Mouse (Mus musculus): Measurements from ENCODE around the gene Wwox. TPM values are rescaled to one million over a fixed set of nuclear protein-coding genes. Genes with fewer than 3 reads are reported as not detected.

Wwox gene
- polyA plus RNA-seq, 1 experiment = 12.4 TPM

DNA sequence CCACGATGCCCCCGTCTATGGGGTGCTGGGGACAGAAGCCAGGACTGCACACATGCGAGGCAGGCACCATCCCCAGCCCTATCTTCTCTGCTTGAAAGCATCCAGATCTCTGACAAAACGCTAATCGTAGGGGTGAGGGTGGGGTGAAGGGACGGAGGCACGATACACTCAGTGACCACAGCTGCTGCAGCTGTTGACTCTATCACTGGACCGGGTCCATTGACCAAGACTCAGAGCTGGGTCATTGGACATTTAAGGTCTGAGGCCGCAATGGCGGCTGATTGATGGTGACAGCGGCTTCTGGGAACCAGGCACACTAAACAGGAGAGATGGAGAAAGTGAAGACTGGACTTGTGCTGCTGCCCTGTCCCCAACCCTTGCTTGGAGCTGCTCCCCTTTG, 768.0 kb downstream of the Wwox start:
- H3K4me3 ChIP-seq (ENCODE audit: insufficient read depth, low read length) = no peak overlapping the region
- no peak overlapping the region for H3K27ac ChIP-seq (ENCODE audit: insufficient read depth, low read depth, low read length)
- no peaks in the 10 kb centered on the region for H3K4me1 ChIP-seq (ENCODE audit: control insufficient read depth, insufficient read depth, low read length)
- TF ChIP-seq CTCF (IDR thresholded peaks at IDR 0.05; ENCODE audit: low read depth, low read length) (no peak), POLR2A (IDR thresholded peaks at IDR 0.05; ENCODE audit: borderline replicate concordance, low read depth, low read length) (no peak)

- no peaks in the 10 kb centered on the region for H3K4me1 ChIP-seq (ENCODE audit: control insufficient read depth, insufficient read depth, low read length)
- H3K4me3 ChIP-seq (ENCODE audit: insufficient read depth, low read length) = no peak overlapping the region
- TF ChIP-seq POLR2A (IDR thresholded peaks at IDR 0.05; ENCODE audit: borderline replicate concordance, low read depth, low read length) = no peak
- TF ChIP-seq CTCF (IDR thresholded peaks at IDR 0.05; ENCODE audit: low read depth, low read length) = no peak
- no peak overlapping the region for H3K27ac ChIP-seq (ENCODE audit: insufficient read depth, low read depth, low read length)
These were observed 769.1 kb downstream of the Wwox start for GRCm38 (mm10) chr8:115208415-115209192.

DNA sequence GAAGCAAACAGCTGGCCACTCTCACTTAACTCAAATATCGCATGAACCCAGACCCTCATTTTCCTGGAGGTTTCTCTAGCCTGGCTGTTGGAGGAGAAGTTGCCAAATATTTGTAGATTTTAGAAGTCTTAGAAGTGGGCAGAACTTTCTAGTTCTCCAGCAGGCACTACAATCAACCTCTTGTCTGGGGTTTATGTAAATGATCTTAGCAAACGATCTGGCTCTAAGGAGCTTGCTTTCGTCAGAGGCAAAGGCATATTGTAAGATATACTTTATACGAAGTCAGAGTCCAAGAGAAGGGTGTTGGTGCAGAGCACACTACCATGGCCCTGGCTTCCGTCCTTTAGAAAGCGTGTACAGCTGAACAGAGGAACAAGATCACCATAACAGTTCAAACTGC, 770.6 kb downstream of the Wwox start:
- Histone ChIP-seq H3K27ac (ENCODE audit: insufficient read depth, low read depth, low read length) (no peak overlapping the region), H3K4me3 (ENCODE audit: insufficient read depth, low read length) (no peak overlapping the region)

GRCm38 (mm10) chr8:115213126-115213525, 773.7 kb downstream of the Wwox start:
- H3K4me1 ChIP-seq (ENCODE audit: control insufficient read depth, insufficient read depth, low read length) = no peaks in the 10 kb centered on the region
- no peak overlapping the region for H3K4me3 ChIP-seq (ENCODE audit: insufficient read depth, low read length)
- no peak overlapping the region for H3K27ac ChIP-seq (ENCODE audit: insufficient read depth, low read depth, low read length)
- TF ChIP-seq CTCF (IDR thresholded peaks at IDR 0.05; ENCODE audit: low read depth, low read length) (no peak), POLR2A (IDR thresholded peaks at IDR 0.05; ENCODE audit: borderline replicate concordance, low read depth, low read length) (no peak)

More for the DNA sequence above, 770.6 kb downstream of the Wwox start:
- TF ChIP-seq CTCF (IDR thresholded peaks at IDR 0.05; ENCODE audit: low read depth, low read length) (no peak), POLR2A (IDR thresholded peaks at IDR 0.05; ENCODE audit: borderline replicate concordance, low read depth, low read length) (no peak)
- no peaks in the 10 kb centered on the region for H3K4me1 ChIP-seq (ENCODE audit: control insufficient read depth, insufficient read depth, low read length)

GRCm38 (mm10) chr8:115214870-115215269, 775.4 kb downstream of the Wwox start:
- Histone ChIP-seq H3K4me1 (ENCODE audit: control insufficient read depth, insufficient read depth, low read length) (no peaks in the 10 kb centered on the region), H3K4me3 (ENCODE audit: insufficient read depth, low read length) (no peak overlapping the region), H3K27ac (ENCODE audit: insufficient read depth, low read depth, low read length) (no peak overlapping the region)
- TF ChIP-seq POLR2A (IDR thresholded peaks at IDR 0.05; ENCODE audit: borderline replicate concordance, low read depth, low read length) = no peak
- no peak for TF ChIP-seq CTCF (IDR thresholded peaks at IDR 0.05; ENCODE audit: low read depth, low read length)

DNA sequence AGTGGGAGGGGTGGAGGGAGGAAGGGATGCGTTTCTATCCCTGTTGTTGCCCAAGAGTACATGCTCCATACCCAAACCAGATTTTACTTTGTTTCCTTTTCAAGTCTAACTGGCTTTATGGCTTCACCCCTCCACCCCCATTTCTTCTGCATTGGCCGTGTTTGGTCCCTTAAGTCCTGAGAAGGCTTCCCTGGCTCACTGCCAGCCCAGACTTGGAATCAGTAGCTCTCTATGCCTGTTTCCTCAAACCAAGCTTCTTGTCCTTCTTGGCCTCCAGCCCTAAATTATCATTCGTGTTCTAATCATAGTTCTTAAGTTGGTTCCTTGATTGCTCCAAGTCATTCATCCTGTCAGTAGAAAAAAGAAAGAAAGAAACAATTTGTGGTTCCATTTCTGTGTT, 777.3 kb downstream of the Wwox start:
- no peak overlapping the region for H3K27ac ChIP-seq (ENCODE audit: insufficient read depth, low read depth, low read length)
- H3K4me3 ChIP-seq (ENCODE audit: insufficient read depth, low read length) = no peak overlapping the region
- no peaks in the 10 kb centered on the region for H3K4me1 ChIP-seq (ENCODE audit: control insufficient read depth, insufficient read depth, low read length)
- TF ChIP-seq CTCF (IDR thresholded peaks at IDR 0.05; ENCODE audit: low read depth, low read length) = no peak
- TF ChIP-seq POLR2A (IDR thresholded peaks at IDR 0.05; ENCODE audit: borderline replicate concordance, low read depth, low read length) = no peak

DNA sequence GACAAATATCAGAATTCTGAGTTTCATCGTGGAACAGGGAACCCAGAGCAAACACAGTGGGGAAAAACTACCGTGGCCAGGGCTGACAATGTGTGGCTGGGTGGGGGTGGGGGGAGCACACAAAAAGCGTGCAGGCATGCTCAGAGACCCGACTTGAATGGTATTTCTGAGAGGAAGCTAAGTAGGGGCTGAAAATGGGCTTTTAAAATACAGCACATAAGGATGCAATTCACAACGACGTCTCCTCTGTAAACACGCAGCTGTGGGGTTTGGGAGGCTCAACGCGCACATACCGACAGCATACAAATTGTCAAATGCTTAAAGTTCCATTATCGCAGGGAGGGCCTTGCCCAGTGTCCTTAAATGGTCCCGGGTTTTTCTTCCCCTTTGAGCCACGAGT, 783.1 kb downstream of the Wwox start:
- no peak for TF ChIP-seq CTCF (IDR thresholded peaks at IDR 0.05; ENCODE audit: low read depth, low read length)
- TF ChIP-seq POLR2A (IDR thresholded peaks at IDR 0.05; ENCODE audit: borderline replicate concordance, low read depth, low read length) = no peak
- Histone ChIP-seq H3K27ac (ENCODE audit: insufficient read depth, low read depth, low read length) (no peak overlapping the region), H3K4me3 (ENCODE audit: insufficient read depth, low read length) (no peak overlapping the region), H3K4me1 (ENCODE audit: control insufficient read depth, insufficient read depth, low read length) (no peaks in the 10 kb centered on the region)

GRCm38 (mm10) chr8:115226781-115227583, 787.5 kb downstream of the Wwox start:
- no peak for TF ChIP-seq POLR2A (IDR thresholded peaks at IDR 0.05; ENCODE audit: borderline replicate concordance, low read depth, low read length)
- no peak for TF ChIP-seq CTCF (IDR thresholded peaks at IDR 0.05; ENCODE audit: low read depth, low read length)
- H3K4me1 ChIP-seq (ENCODE audit: control insufficient read depth, insufficient read depth, low read length) = no peaks in the 10 kb centered on the region
- H3K27ac ChIP-seq (ENCODE audit: insufficient read depth, low read depth, low read length) = no peak overlapping the region
- H3K4me3 ChIP-seq (ENCODE audit: insufficient read depth, low read length) = no peak overlapping the region

DNA sequence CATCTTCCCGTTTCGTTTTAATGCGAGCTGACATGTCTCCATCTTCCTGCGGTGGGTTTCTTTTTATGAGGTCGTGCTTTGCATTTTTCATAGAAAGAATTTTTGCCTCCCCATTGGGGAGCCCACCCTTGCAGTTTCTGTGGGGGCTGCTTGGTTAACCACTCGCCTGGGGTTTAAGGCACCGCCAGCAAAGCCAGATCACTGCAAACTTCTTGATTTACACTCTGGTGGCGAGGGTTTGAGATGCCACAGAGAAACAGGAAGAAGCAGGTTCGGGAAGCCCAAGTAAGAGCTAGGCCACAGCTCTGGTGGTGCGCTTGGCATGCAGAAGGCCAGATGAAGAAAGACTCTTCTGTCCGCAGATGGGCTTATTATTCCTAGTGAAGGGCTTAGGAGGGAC, 789.4 kb downstream of the Wwox start:
- Histone ChIP-seq H3K4me1 (ENCODE audit: control insufficient read depth, insufficient read depth, low read length) (peaks cover 4% of the 10 kb centered on the region; the same call in 1 of the 2 replicates), H3K27ac (ENCODE audit: insufficient read depth, low read depth, low read length) (no peak overlapping the region), H3K4me3 (ENCODE audit: insufficient read depth, low read length) (no peak overlapping the region)
- TF ChIP-seq POLR2A (IDR thresholded peaks at IDR 0.05; ENCODE audit: borderline replicate concordance, low read depth, low read length) (no peak), CTCF (IDR thresholded peaks at IDR 0.05; ENCODE audit: low read depth, low read length) (no peak)

- Histone ChIP-seq H3K4me3 (ENCODE audit: insufficient read depth, low read length) (peak overlapping the region; percentile 22; the same call in 1 of the 2 replicates), H3K27ac (ENCODE audit: insufficient read depth, low read depth, low read length) (no peak overlapping the region), H3K4me1 (ENCODE audit: control insufficient read depth, insufficient read depth, low read length) (peaks cover 8% of the 10 kb centered on the region)
- TF ChIP-seq POLR2A (IDR thresholded peaks at IDR 0.05; ENCODE audit: borderline replicate concordance, low read depth, low read length) (no peak), CTCF (IDR thresholded peaks at IDR 0.05; ENCODE audit: low read depth, low read length) (no peak)
These were observed 794.6 kb downstream of the Wwox start for GRCm38 (mm10) chr8:115234068-115234467.
